Mouse (Mus musculus) induced T-regulatory cell, adult 2 months (primary cell): ENCODE data around the gene H2-M5.

Experiments used
- DNase-seq: peaks from one replicate; pipeline ENCODE4 v3.0.0-alpha.2; 2012; ENCODE audit warnings: low read depth

The H2-M5 gene

DNA sequence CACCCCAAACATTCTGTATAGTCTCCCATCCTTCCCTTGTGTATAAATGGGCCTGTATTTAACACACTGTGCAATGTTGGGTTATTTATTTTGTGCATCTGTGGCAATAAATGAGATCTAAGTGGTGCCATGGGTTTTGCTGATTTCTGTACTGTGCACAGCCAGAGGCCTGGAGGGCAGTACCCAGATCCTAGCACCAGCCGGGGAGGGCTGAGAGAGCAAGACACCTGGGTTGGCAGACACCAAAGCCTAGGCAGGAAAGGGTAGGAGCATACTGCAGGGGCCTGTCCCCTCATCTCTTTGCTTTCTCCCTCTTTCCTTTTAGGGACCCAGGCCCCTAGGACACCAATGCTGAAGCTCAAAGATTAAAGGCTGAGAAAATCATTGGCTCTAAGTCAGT is 41.1 kb downstream of the H2-M5 start:
- DNase-seq, result no peak

DNA sequence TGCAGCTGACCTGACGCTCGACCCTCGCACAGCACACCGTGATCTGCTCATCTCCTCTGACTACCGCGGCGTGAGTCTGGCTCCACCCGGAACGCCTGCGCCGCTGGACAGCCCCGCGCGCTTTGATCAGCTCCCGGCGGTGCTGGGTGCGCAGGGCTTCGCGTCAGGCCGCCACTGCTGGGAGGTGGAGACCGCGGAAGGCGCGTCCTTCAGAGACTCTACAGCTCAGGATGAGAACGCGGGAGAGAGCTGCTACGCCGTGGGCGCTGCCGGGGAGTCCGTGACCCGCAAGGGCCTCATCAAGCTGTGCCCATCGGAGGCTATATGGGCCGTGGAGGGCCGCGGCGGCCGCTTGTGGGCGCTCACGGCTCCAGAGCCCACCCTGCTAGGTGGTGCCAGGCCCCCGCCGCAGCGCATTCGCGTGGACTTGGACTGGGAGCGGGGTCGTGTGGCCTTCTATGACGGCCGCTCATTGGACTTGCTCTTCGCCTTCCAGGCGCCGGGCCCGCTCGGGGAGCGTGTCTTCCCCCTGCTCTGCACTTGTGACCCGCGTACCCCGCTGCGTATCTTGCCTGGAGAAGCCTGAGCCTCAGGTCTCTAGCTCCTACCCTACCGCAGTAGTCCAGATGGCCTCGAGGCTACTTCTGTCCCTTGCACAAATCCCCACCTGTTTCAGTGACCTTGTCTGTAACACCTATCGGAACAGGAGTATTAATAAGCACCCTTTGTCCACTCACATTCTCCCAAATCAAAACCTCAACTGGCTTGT is 42.1 kb downstream of the H2-M5 start:
- DNase-seq, result peak; percentile 63

DNA sequence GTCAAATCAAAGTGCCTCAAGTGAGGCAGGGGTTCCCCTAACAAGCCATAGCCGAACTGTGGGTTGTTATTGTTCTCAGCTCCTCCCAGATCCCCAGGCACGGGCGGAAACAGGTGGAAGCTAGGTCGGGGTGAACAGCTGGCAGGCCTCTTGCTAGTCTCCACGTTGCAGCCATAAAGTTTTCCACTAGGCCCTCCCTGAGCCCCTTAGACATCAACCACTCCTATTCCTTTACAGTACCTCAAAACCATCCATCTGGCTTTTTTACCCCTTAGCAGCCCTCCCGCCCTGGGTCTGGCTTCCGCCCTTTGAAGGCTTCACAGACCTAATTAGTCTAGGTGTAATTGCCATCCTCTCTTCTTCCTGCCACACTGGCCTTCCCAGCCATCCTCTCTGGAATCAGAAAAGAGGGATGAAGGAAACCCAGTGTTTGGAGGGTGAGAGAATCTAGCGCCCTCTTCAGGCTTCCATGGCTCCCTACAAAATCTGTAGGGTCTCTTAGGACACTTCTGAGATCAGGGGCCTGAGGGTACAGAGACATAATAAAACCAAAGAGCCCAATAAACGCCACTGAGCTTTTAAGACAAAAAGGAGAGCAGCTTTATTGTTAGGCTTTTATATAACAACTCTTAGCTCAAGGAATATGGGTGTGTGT is 45.1 kb downstream of the H2-M5 start:
- peak; percentile 67 for DNase-seq

DNA sequence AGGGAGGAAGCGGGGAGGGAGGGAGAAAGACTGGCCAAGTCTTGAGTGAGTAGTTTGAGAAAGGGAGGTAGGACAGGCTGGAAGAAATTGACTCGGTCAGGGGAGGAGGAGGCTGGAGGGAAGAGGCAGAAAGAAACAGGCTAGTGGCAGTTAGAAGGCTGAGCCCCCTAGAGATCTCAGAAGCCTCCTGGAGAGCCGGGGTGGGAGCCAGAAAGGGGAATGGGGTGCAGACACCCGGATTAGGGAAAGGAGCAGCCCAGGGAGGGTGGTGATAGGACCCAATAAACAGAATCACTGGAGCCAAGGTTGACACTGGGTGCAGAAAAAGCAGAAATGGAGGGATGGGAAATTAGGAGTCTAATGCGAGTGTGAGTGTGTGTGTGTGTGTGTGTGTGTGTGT is 45.6 kb downstream of the H2-M5 start:
- DNase-seq, result peak; percentile 31

DNA sequence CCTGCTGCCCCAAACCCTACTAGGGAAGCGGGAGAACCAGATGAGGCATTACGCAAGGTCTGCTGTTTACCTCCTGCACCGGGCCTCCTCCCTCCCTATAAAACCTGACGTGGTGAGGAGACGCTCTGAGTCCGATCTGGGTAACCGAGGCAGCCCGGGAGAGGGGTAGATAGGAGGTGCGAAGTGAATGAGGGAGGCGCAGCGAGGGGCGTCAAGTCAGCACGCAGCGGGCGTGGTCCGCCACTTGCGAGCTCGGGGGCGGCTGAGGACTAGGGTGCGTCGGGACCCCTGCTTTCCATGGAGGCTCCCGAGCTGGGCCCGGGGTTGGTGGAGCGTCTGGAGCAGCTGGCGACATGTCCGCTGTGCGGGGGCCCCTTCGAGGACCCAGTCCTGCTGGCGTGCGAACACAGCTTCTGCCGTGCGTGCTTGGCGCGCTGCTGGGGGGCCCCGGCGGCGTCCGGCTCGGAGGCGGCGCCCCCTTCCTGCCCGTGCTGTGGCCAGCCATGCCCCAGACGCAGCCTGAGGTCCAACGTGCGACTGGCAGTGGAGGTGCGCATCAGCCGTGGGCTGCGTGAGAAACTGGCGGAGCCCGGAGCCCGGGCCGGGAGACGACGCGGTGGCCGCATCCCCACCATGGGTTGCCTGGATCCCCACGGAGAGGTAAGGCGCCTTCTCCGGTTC is 46.4 kb downstream of the H2-M5 start, which contains the start of gene Rnf39:
TSS of gene Rnf39 (plus strand) at position 128 of the 681 bp plus-strand sequence.
- peak; percentile 48 for DNase-seq

DNA sequence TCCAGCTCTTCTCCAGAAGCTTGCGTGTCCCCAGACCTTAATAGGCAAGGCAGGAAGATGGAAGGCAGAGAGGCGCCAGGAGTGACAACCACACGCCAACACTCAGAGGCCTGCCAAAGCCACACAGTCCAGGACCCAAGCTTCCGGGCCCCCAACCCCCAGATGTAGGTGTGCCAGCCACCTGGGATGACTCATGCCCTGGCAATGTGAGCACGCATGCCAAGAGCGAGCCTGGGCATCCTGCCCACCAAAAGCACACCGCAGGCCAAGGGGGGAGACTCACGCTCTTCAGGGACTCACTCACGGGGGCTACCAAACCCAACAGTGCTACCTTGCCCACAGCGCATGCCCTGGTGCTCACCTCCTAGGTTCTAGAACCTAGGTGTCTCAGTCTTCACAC is 46.9 kb downstream of the H2-M5 start:
- peak; percentile 71 for DNase-seq

DNA sequence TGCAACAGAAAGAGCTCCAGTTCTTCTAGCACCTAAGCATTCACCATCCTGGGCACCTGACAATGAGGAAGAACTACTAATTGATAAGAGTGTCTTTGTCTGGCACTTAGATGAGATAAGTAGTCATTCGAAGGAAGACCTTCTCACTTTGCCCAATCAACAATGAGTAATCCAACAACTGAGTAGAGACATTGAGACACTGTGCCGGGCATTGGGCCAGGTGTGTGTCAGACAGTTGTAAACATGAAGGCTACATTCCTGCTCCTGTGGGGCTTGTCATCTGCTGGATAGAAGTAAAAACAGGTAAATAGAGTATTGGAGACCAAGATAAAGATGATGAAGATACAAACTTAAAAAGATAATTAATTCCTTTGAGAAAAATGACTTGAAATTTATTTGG is 51.3 kb downstream of the H2-M5 start:
- no peak for DNase-seq
